Mouse (Mus musculus): ENCODE measurements at regions not wholly inside any gene's neighbourhood (a gene's known extent, or its start where the extent isn't known, plus 50 kb on each side); places are given as distances from the start of the nearest gene placed in this dataset.
A peak's percentile ranks its signal among the peaks of the same experiment; 100 is the strongest.

GRCm38 (mm10) chr12:112235841-112236240 lies 89.8 kb downstream of the Kif26a start:
- no peaks in the 10 kb centered on the region for H3K36me3 ChIP-seq (ENCODE audit: control insufficient read depth, insufficient read depth, low read length)
- peaks cover 46% of the 10 kb centered on the region for H3K4me1 ChIP-seq (ENCODE audit: control insufficient read depth, insufficient read depth, low read length)
- H3K9me3 ChIP-seq (ENCODE audit: control insufficient read depth, low read length) = no peaks in the 10 kb centered on the region
- no peak overlapping the region for H3K27ac ChIP-seq (ENCODE audit: low read depth, low read length)
- ATAC-seq (ENCODE audit: low FRiP score) = no peak
- DNase-seq (ENCODE audit: low spot score, missing footprints) = no peak
- no peak overlapping the region for H3K4me3 ChIP-seq (ENCODE audit: low read depth, low read length)
- no peak overlapping the region for H3K4me2 ChIP-seq
- no peak overlapping the region for H3K9ac ChIP-seq (ENCODE audit: low read length)
- 43% methylated on average over 4 of the region's 4 CpGs for WGBS
- no peaks in the 10 kb centered on the region; the same call in 1 of the 2 replicates for H3K27me3 ChIP-seq (ENCODE audit: control insufficient read depth, insufficient read depth, low read length)

GRCm38 (mm10) chr12:112237061-112237490 lies 91.1 kb downstream of the Kif26a start:
- Histone ChIP-seq H3K4me1 (ENCODE audit: control insufficient read depth, insufficient read depth, low read length) (peaks cover 47% of the 10 kb centered on the region), H3K27me3 (ENCODE audit: control insufficient read depth, insufficient read depth, low read length) (no peaks in the 10 kb centered on the region; the same call in 1 of the 2 replicates), H3K4me3 (ENCODE audit: low read depth, low read length) (no peak overlapping the region), H3K9me3 (ENCODE audit: control insufficient read depth, low read length) (no peaks in the 10 kb centered on the region), H3K9ac (ENCODE audit: low read length) (no peak overlapping the region), H3K27ac (ENCODE audit: low read depth, low read length) (no peak overlapping the region), H3K36me3 (ENCODE audit: control insufficient read depth, insufficient read depth, low read length) (no peaks in the 10 kb centered on the region), H3K4me2 (no peak overlapping the region)
- 60% methylated on average over 13 of the region's 13 CpGs for WGBS
- ATAC-seq (ENCODE audit: low FRiP score) (no peak), DNase-seq (ENCODE audit: low spot score, missing footprints) (no peak)

- ATAC-seq (ENCODE audit: low FRiP score) (peak; percentile 45), DNase-seq (ENCODE audit: low spot score, missing footprints) (no peak)
- peak overlapping the region; percentile 70 for H3K27ac ChIP-seq (ENCODE audit: low read depth, low read length)
- H3K4me1 ChIP-seq (ENCODE audit: control insufficient read depth, insufficient read depth, low read length) = peaks cover 59% of the 10 kb centered on the region
- no peaks in the 10 kb centered on the region for H3K36me3 ChIP-seq (ENCODE audit: control insufficient read depth, insufficient read depth, low read length)
- H3K9me3 ChIP-seq (ENCODE audit: control insufficient read depth, low read length) = no peaks in the 10 kb centered on the region
- H3K9ac ChIP-seq (ENCODE audit: low read length) = peak overlapping the region; percentile 38; the same call in 1 of the 2 replicates
- H3K4me3 ChIP-seq (ENCODE audit: low read depth, low read length) = no peak overlapping the region
- WGBS = 3% methylated on average over 7 of the region's 7 CpGs
- H3K4me2 ChIP-seq = 0 out of 2 replicates have a peak overlapping the region, but pooled peaks have one; percentile 13
- no peaks in the 10 kb centered on the region; the same call in 1 of the 2 replicates for H3K27me3 ChIP-seq (ENCODE audit: control insufficient read depth, insufficient read depth, low read length)
These were observed 92.8 kb downstream of the Kif26a start for GRCm38 (mm10) chr12:112238834-112239233.

- Histone ChIP-seq H3K9ac (ENCODE audit: low read length) (no peak overlapping the region), H3K36me3 (ENCODE audit: control insufficient read depth, insufficient read depth, low read length) (no peaks in the 10 kb centered on the region), H3K4me2 (no peak overlapping the region), H3K27ac (ENCODE audit: low read depth, low read length) (peak overlapping the region; percentile 73), H3K4me3 (ENCODE audit: low read depth, low read length) (no peak overlapping the region), H3K27me3 (ENCODE audit: control insufficient read depth, insufficient read depth, low read length) (no peaks in the 10 kb centered on the region; the same call in 1 of the 2 replicates), H3K9me3 (ENCODE audit: control insufficient read depth, low read length) (no peaks in the 10 kb centered on the region), H3K4me1 (ENCODE audit: control insufficient read depth, insufficient read depth, low read length) (peaks cover 57% of the 10 kb centered on the region)
- DNase-seq (ENCODE audit: low spot score, missing footprints) (peak; percentile 91), ATAC-seq (ENCODE audit: low FRiP score) (peak; percentile 66)
- 4% methylated on average over 3 of the region's 3 CpGs for WGBS
These were observed 95.7 kb downstream of the Kif26a start for GRCm38 (mm10) chr12:112241740-112242171.

GRCm38 (mm10) chr12:112243231-112243630 lies 97.2 kb downstream of the Kif26a start:
- H3K36me3 ChIP-seq (ENCODE audit: control insufficient read depth, insufficient read depth, low read length) = no peaks in the 10 kb centered on the region
- H3K27ac ChIP-seq (ENCODE audit: low read depth, low read length) = peak overlapping the region; percentile 21; the same call in 1 of the 2 replicates
- H3K4me3 ChIP-seq (ENCODE audit: low read depth, low read length) = no peak overlapping the region
- H3K9ac ChIP-seq (ENCODE audit: low read length) = no peak overlapping the region
- H3K4me2 ChIP-seq = no peak overlapping the region
- H3K4me1 ChIP-seq (ENCODE audit: control insufficient read depth, insufficient read depth, low read length) = peaks cover 46% of the 10 kb centered on the region
- 58% methylated on average over 5 of the region's 5 CpGs for WGBS
- no peaks in the 10 kb centered on the region for H3K9me3 ChIP-seq (ENCODE audit: control insufficient read depth, low read length)
- peak; percentile 59 for ATAC-seq (ENCODE audit: low FRiP score)
- DNase-seq (ENCODE audit: low spot score, missing footprints) = no peak
- peaks cover 2% of the 10 kb centered on the region for H3K27me3 ChIP-seq (ENCODE audit: control insufficient read depth, insufficient read depth, low read length)

- no peak for DNase-seq (ENCODE audit: low spot score, missing footprints)
- H3K4me2 ChIP-seq = no peak overlapping the region
- no peak overlapping the region for H3K4me3 ChIP-seq (ENCODE audit: low read depth, low read length)
- no peak overlapping the region for H3K27ac ChIP-seq (ENCODE audit: low read depth, low read length)
- H3K27me3 ChIP-seq (ENCODE audit: control insufficient read depth, insufficient read depth, low read length) = peaks cover 12% of the 10 kb centered on the region
- ATAC-seq (ENCODE audit: low FRiP score) = no peak
- H3K9me3 ChIP-seq (ENCODE audit: control insufficient read depth, low read length) = no peaks in the 10 kb centered on the region
- H3K9ac ChIP-seq (ENCODE audit: low read length) = no peak overlapping the region
- H3K4me1 ChIP-seq (ENCODE audit: control insufficient read depth, insufficient read depth, low read length) = peaks cover 11% of the 10 kb centered on the region
- H3K36me3 ChIP-seq (ENCODE audit: control insufficient read depth, insufficient read depth, low read length) = no peaks in the 10 kb centered on the region
- WGBS = 39% methylated on average over 8 of the region's 8 CpGs
These were observed 104.9 kb downstream of the Kif26a start for GRCm38 (mm10) chr12:112250894-112251293.

- H3K36me3 ChIP-seq (ENCODE audit: control insufficient read depth, insufficient read depth, low read length) = no peaks in the 10 kb centered on the region
- H3K4me2 ChIP-seq = no peak overlapping the region
- H3K27ac ChIP-seq (ENCODE audit: low read depth, low read length) = no peak overlapping the region
These were observed 107.5 kb downstream of the Kif26a start for GRCm38 (mm10) chr12:112253461-112253860.

GRCm38 (mm10) chr12:112255223-112255622 lies 109.2 kb downstream of the Kif26a start:
- Histone ChIP-seq H3K4me1 (ENCODE audit: control insufficient read depth, insufficient read depth, low read length) (peaks cover 13% of the 10 kb centered on the region), H3K27me3 (ENCODE audit: control insufficient read depth, insufficient read depth, low read length) (peaks cover 6% of the 10 kb centered on the region), H3K4me3 (ENCODE audit: low read depth, low read length) (no peak overlapping the region), H3K27ac (ENCODE audit: low read depth, low read length) (no peak overlapping the region), H3K9me3 (ENCODE audit: control insufficient read depth, low read length) (no peaks in the 10 kb centered on the region), H3K4me2 (no peak overlapping the region), H3K36me3 (ENCODE audit: control insufficient read depth, insufficient read depth, low read length) (no peaks in the 10 kb centered on the region), H3K9ac (ENCODE audit: low read length) (no peak overlapping the region)
- DNase-seq (ENCODE audit: low spot score, missing footprints) = no peak
- no peak for ATAC-seq (ENCODE audit: low FRiP score)
- 92% methylated on average over 12 of the region's 12 CpGs for WGBS

More at GRCm38 (mm10) chr12:112253461-112253860, 107.5 kb downstream of the Kif26a start:
- DNase-seq (ENCODE audit: low spot score, missing footprints) (no peak), ATAC-seq (ENCODE audit: low FRiP score) (no peak)
- Histone ChIP-seq H3K4me3 (ENCODE audit: low read depth, low read length) (no peak overlapping the region), H3K4me1 (ENCODE audit: control insufficient read depth, insufficient read depth, low read length) (peaks cover 15% of the 10 kb centered on the region), H3K9me3 (ENCODE audit: control insufficient read depth, low read length) (no peaks in the 10 kb centered on the region), H3K27me3 (ENCODE audit: control insufficient read depth, insufficient read depth, low read length) (peaks cover 9% of the 10 kb centered on the region), H3K9ac (ENCODE audit: low read length) (no peak overlapping the region)
- WGBS = 40% methylated on average over 10 of the region's 10 CpGs

- Histone ChIP-seq H3K9me3 (ENCODE audit: control insufficient read depth, low read length) (no peaks in the 10 kb centered on the region), H3K4me3 (ENCODE audit: low read depth, low read length) (no peak overlapping the region), H3K4me1 (ENCODE audit: control insufficient read depth, insufficient read depth, low read length) (peaks cover 9% of the 10 kb centered on the region), H3K27ac (ENCODE audit: low read depth, low read length) (no peak overlapping the region), H3K4me2 (no peak overlapping the region), H3K27me3 (ENCODE audit: control insufficient read depth, insufficient read depth, low read length) (peaks cover 2% of the 10 kb centered on the region), H3K36me3 (ENCODE audit: control insufficient read depth, insufficient read depth, low read length) (no peaks in the 10 kb centered on the region), H3K9ac (ENCODE audit: low read length) (no peak overlapping the region)
- DNase-seq (ENCODE audit: low spot score, missing footprints) = no peak
- ATAC-seq (ENCODE audit: low FRiP score) = no peak
- WGBS = 23% methylated on average over 11 of the region's 11 CpGs
These were observed 111.7 kb downstream of the Kif26a start for GRCm38 (mm10) chr12:112257691-112258090.
